Mouse (Mus musculus) MEL (cell line): ENCODE results near the gene Gm49450. TPM values are rescaled to one million over a fixed set of nuclear protein-coding genes. Genes with fewer than 3 reads are reported as not detected.

Experiments
- DNase-seq: peaks from one replicate; pipeline ENCODE4 v3.0.0; 2011; ENCODE audit warnings: low read depth, low spot score
- H3K27ac ChIP-seq: 2 replicates; pipeline ENCODE4 v1.5.1; 2012; ENCODE audit warnings: low read depth, mild to moderate bottlenecking, control low read depth, low read length, moderate library complexity; ENCODE audit not compliant: control insufficient read depth
- H3K27me3 ChIP-seq, 2 experiments: fragments of 150-350 bp in 1 of 2; sonication (generic) in 1 of 2; 2 replicates each; pipeline ENCODE4 v1.6.1; 2012; ENCODE audit warnings: low read length in 2 of 2, mild to moderate bottlenecking in 2 of 2, improper control_type of control experiment in 1 of 2, moderate library complexity in 1 of 2; ENCODE audit not compliant: insufficient read depth in 2 of 2, control insufficient read depth in 1 of 2
- H3K36me3 ChIP-seq, 2 experiments: 2 replicates each; pipeline ENCODE4 v1.6.1; 2012 to 2014; ENCODE audit warnings: low read length in 2 of 2, improper control_type of control experiment in 1 of 2, inconsistent platforms in 1 of 2, mild to moderate bottlenecking in 1 of 2; ENCODE audit not compliant: insufficient read depth in 2 of 2, control insufficient read depth in 1 of 2
- H3K4me1 ChIP-seq, 2 experiments: fragments of 150-350 bp in 1 of 2; sonication (generic) in 1 of 2; 2 replicates each; pipeline ENCODE4 v1.6.1; 2012; ENCODE audit warnings: low read length in 2 of 2, improper control_type of control experiment in 1 of 2, mild to moderate bottlenecking in 1 of 2; ENCODE audit not compliant: insufficient read depth in 2 of 2, control insufficient read depth in 1 of 2
- H3K4me3 ChIP-seq, 2 experiments: fragments of 150-350 bp in 1 of 2; sonication (generic) in 1 of 2; 2 replicates each; pipeline ENCODE4 v1.5.1; 2012; ENCODE audit warnings: low read depth in 2 of 2, low read length in 2 of 2, mild to moderate bottlenecking in 2 of 2, moderate library complexity in 2 of 2, control low read depth in 1 of 2, improper control_type of control experiment in 1 of 2; ENCODE audit not compliant: control insufficient read depth in 1 of 2, insufficient read depth in 1 of 2
- H3K79me2 ChIP-seq: 2 replicates; pipeline ENCODE4 v1.6.1; 2012; ENCODE audit warnings: mild to moderate bottlenecking, low read length, moderate library complexity; ENCODE audit not compliant: control insufficient read depth, poor library complexity, insufficient read depth
- H3K9ac ChIP-seq: 2 replicates; pipeline ENCODE4 v1.6.1; 2012; ENCODE audit warnings: low read depth, mild to moderate bottlenecking, control low read depth, low read length, moderate library complexity; ENCODE audit not compliant: control insufficient read depth, poor library complexity, severe bottlenecking
- H3K9me3 ChIP-seq: fragments of 150-350 bp; sonication (generic); replicated peaks from 2 replicates; pipeline ENCODE4 v1.6.1; 2012; ENCODE audit warnings: mild to moderate bottlenecking, low read length, improper control_type of control experiment, moderate library complexity; ENCODE audit not compliant: insufficient read depth
- BHLHE40 ChIP-seq: IDR thresholded peaks from 2 replicates; pipeline ENCODE4 v1.6.1; 2012; ENCODE audit warnings: low read depth, mild to moderate bottlenecking, inconsistent platforms, low read length, improper control_type of control experiment, borderline replicate concordance
- CHD1 ChIP-seq: IDR thresholded peaks from 2 replicates; pipeline ENCODE4 v1.6.1; 2012; ENCODE audit warnings: low read depth, mild to moderate bottlenecking, inconsistent platforms, low read length, improper control_type of control experiment
- E2F4 ChIP-seq: IDR thresholded peaks from 2 replicates; pipeline ENCODE4 v1.6.1; 2011; ENCODE audit warnings: low read depth, low read length, improper control_type of control experiment, borderline replicate concordance
- EP300 ChIP-seq, 2 experiments: IDR thresholded peaks; 2 replicates each; pipeline ENCODE4 v1.6.1; 2011; ENCODE audit warnings: improper control_type of control experiment in 2 of 2, low read length in 2 of 2, low read depth in 1 of 2, mild to moderate bottlenecking in 1 of 2
- GABPA ChIP-seq: IDR thresholded peaks from 2 replicates; pipeline ENCODE4 v1.6.1; 2012; ENCODE audit warnings: low read depth, mild to moderate bottlenecking, inconsistent platforms, low read length, improper control_type of control experiment, moderate library complexity
- GATA1 ChIP-seq: IDR thresholded peaks from 2 replicates; pipeline ENCODE4 v1.6.1; 2011; ENCODE audit warnings: low read depth, low read length, improper control_type of control experiment
- MAFK ChIP-seq: IDR thresholded peaks from 2 replicates; pipeline ENCODE4 v1.6.1; 2011; ENCODE audit warnings: low read depth, mild to moderate bottlenecking, low read length, improper control_type of control experiment, borderline replicate concordance
- MAX ChIP-seq: IDR thresholded peaks from 2 replicates; pipeline ENCODE4 v1.6.1; 2011; ENCODE audit warnings: low read length, improper control_type of control experiment
- MEF2A ChIP-seq: IDR thresholded peaks from 2 replicates; pipeline ENCODE4 v1.6.1; 2014; ENCODE audit warnings: low read depth, mild to moderate bottlenecking, inconsistent platforms, low read length, improper control_type of control experiment; ENCODE audit not compliant: poor library complexity, insufficient replicate concordance, severe bottlenecking; ENCODE audit errors: extremely low read depth
- NELFE ChIP-seq: IDR thresholded peaks from 2 replicates; pipeline ENCODE4 v1.6.1; 2011; ENCODE audit warnings: low read depth, low read length, improper control_type of control experiment
- POLR2A ChIP-seq, 2 experiments: IDR thresholded peaks; 2 replicates each; pipeline ENCODE4 v1.6.1; 2011 to 2012; ENCODE audit warnings: low read length in 2 of 2, mild to moderate bottlenecking in 2 of 2, control low read depth in 1 of 2, improper control_type of control experiment in 1 of 2, low read depth in 1 of 2, moderate library complexity in 1 of 2; ENCODE audit not compliant: control insufficient read depth in 1 of 2, insufficient read depth in 1 of 2, poor library complexity in 1 of 2
- RCOR1 ChIP-seq: IDR thresholded peaks from 2 replicates; pipeline ENCODE4 v1.6.1; 2012; ENCODE audit warnings: low read depth, mild to moderate bottlenecking, inconsistent platforms, low read length, improper control_type of control experiment
- SMC3 ChIP-seq: IDR thresholded peaks from 2 replicates; pipeline ENCODE4 v1.6.1; 2011; ENCODE audit warnings: low read depth, low read length, improper control_type of control experiment
- TBP ChIP-seq: IDR thresholded peaks from 2 replicates; pipeline ENCODE4 v1.8.0; 2011; ENCODE audit warnings: low read depth, low read length, improper control_type of control experiment
- TCF12 ChIP-seq: IDR thresholded peaks from 2 replicates; pipeline ENCODE4 v1.6.1; 2014; ENCODE audit warnings: low read depth, mild to moderate bottlenecking, inconsistent platforms, low read length, improper control_type of control experiment, moderate library complexity
- USF2 ChIP-seq, 2 experiments: IDR thresholded peaks; 2 replicates each; pipeline ENCODE4 v1.6.1; 2011 to 2012; ENCODE audit warnings: improper control_type of control experiment in 2 of 2, low read length in 2 of 2, borderline replicate concordance in 1 of 2, inconsistent platforms in 1 of 2, low read depth in 1 of 2, mild to moderate bottlenecking in 1 of 2; ENCODE audit not compliant: insufficient read depth in 1 of 2
- ZC3H11A ChIP-seq: IDR thresholded peaks from 2 replicates; pipeline ENCODE4 v1.6.1; 2012; ENCODE audit warnings: low read depth, mild to moderate bottlenecking, inconsistent platforms, low read length, improper control_type of control experiment
- ZKSCAN1 ChIP-seq: IDR thresholded peaks from 2 replicates; pipeline ENCODE4 v1.6.1; 2012; ENCODE audit warnings: low read depth, mild to moderate bottlenecking, inconsistent platforms, low read length, improper control_type of control experiment, moderate library complexity
- polyA plus RNA-seq, 2 experiments: library from polyadenylated mRNA; stranded (reverse) in 1 of 2; unstranded in 1 of 2; fragments of >175 nt in 1 of 2; fragments of >200 nt in 1 of 2; gene quantifications; 2 replicates each; pipeline versions ENCODE4 v1.2.1 to v1.2.4; 2012; ENCODE audit warnings: low replicate concordance in 2 of 2, low read depth in 1 of 2; ENCODE audit not compliant: insufficient read length in 2 of 2, insufficient read depth in 1 of 2, missing spikeins in 1 of 2
- total RNA-seq: library from RNA; depleted of rRNA; stranded (reverse); fragments of 300-350 nt; gene quantifications from 2 replicates; pipeline ENCODE4 v1.2.3, GENCODE M21; 2012

Gm49450 gene
- total and polyA plus RNA-seq, 3 experiments, result not detected

GRCm38 (mm10) chr15:98917538-98918498 is 35.5 kb downstream of the Gm49450 start, which contains the start of gene Lmbr1l (continued):
- no peak for TF ChIP-seq ZKSCAN1
- peak; percentile 91 for TF ChIP-seq BHLHE40
- TF ChIP-seq USF2 (IDR thresholded peaks at IDR 0.05; ENCODE audit: borderline replicate concordance in 1 of 2, insufficient read depth in 1 of 2, low read depth in 1 of 2, low read length in 2 of 2), result 0 out of 4 replicates have a peak, but pooled peaks of 1 of the 2 experiments have one; percentile 11
- peak; percentile 83 for TF ChIP-seq NELFE

DNA sequence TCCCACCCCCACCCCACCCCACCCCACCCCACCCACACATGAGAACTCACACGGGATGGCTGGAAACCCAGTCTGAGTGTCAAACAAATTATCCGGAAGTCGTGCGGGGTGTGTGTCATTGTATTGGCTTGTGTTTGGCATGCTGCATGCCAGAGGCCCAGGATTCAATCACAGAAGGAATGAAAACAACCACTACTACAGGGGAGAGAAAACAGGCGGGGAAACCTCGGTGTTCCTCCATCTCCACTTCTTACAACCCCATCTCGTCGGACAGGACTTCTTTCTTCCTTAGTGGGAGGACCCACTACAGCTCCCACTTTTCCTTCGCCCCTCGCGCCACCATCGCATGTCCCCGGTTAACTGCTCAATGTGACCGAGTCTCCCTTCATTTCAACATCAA is 36.3 kb downstream of the Gm49450 start:
- peaks cover 0 to 8% of the 10 kb centered on the region in 2 experiments; a peak in 2 of 4 replicates for H3K36me3 ChIP-seq
- H3K27me3 ChIP-seq, result no peaks in the 10 kb centered on the region
- H3K9me3 ChIP-seq, result no peaks in the 10 kb centered on the region
- peak; percentile 65 for DNase-seq
- peak overlapping the region; percentile 68 to 76 for H3K4me3 ChIP-seq
- peak overlapping the region; percentile 66 for H3K9ac ChIP-seq
- peaks cover 6 to 7% of the 10 kb centered on the region in 2 experiments; a peak in 3 of 4 replicates for H3K4me1 ChIP-seq
- H3K79me2 ChIP-seq, result peaks cover 2% of the 10 kb centered on the region; the same call in 1 of the 2 replicates
- peak; percentile 13; the same call in 1 of the 2 replicates for TF ChIP-seq MAX
- TF ChIP-seq GABPA, result no peak
- H3K27ac ChIP-seq, result no peak overlapping the region

DNA sequence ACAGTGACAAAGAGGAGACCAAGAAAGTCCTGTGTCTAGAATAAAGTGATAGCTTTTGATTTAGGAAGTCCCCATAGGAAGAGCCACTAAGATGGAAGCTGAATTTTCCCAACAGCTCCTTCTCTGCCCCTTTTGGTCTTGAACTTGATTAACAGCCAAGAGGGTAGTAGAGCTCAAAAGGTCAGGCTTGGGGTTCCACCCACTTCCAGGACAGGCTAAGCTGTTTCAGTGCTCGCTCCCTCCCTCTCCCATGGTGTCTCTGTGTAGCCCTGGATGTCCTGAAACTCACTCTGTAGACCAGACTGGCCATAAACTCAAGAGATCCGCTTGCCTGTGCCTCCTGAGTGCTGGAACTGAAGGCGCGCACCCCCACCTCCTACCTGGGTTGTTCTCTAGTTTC is 37.3 kb downstream of the Gm49450 start:
- peaks cover 2% of the 10 kb centered on the region; the same call in 1 of the 2 replicates for H3K79me2 ChIP-seq
- no peak for TF ChIP-seq NELFE
- no peak for TF ChIP-seq TCF12
- TF ChIP-seq CHD1, result no peak
- no peak for TF ChIP-seq EP300 (IDR thresholded peaks at IDR 0.05; ENCODE audit: low read depth in 1 of 2, low read length in 2 of 2)
- TF ChIP-seq TBP, result no peak
- no peak for TF ChIP-seq POLR2A (IDR thresholded peaks at IDR 0.05; ENCODE audit: control insufficient read depth in 1 of 2, insufficient read depth in 1 of 2, low read depth in 1 of 2, low read length in 2 of 2, poor library complexity in 1 of 2)
- no peak for TF ChIP-seq USF2 (IDR thresholded peaks at IDR 0.05; ENCODE audit: borderline replicate concordance in 1 of 2, insufficient read depth in 1 of 2, low read depth in 1 of 2, low read length in 2 of 2)
- no peak for TF ChIP-seq SMC3
- TF ChIP-seq MAFK, result no peak
- TF ChIP-seq RCOR1, result no peak
- no peak for TF ChIP-seq MEF2A
- TF ChIP-seq GATA1, result no peak
- TF ChIP-seq ZC3H11A, result no peak
- no peak for TF ChIP-seq E2F4
- no peak for DNase-seq
- H3K4me1 ChIP-seq, result peaks cover 6 to 7% of the 10 kb centered on the region in 2 experiments; a peak in 3 of 4 replicates
- no peak overlapping the region for H3K27ac ChIP-seq
- peaks cover 0 to 8% of the 10 kb centered on the region in 2 experiments; a peak in 2 of 4 replicates for H3K36me3 ChIP-seq
- no peak overlapping the region for H3K9ac ChIP-seq
- H3K4me3 ChIP-seq, result no peak overlapping the region
- H3K9me3 ChIP-seq, result no peaks in the 10 kb centered on the region
- H3K27me3 ChIP-seq, result no peaks in the 10 kb centered on the region
